Mouse (Mus musculus): ENCODE data around the gene Gramd4.
"Not testable (repeated sequence)": the region's sequence is repeated elsewhere in the genome, so short reads cannot be mapped to it uniquely, and the experiment has no call there.

Gramd4 gene

GRCm38 (mm10) chr15:86167787-86168504, 110.5 kb downstream of the Gramd4 start:
- peak in 1 of 2 experiments; percentile 28 for DNase-seq

- DNase-seq, result peak; percentile 45 to 72
These were observed 111.0 kb downstream of the Gramd4 start for GRCm38 (mm10) chr15:86168505-86168867.

DNA sequence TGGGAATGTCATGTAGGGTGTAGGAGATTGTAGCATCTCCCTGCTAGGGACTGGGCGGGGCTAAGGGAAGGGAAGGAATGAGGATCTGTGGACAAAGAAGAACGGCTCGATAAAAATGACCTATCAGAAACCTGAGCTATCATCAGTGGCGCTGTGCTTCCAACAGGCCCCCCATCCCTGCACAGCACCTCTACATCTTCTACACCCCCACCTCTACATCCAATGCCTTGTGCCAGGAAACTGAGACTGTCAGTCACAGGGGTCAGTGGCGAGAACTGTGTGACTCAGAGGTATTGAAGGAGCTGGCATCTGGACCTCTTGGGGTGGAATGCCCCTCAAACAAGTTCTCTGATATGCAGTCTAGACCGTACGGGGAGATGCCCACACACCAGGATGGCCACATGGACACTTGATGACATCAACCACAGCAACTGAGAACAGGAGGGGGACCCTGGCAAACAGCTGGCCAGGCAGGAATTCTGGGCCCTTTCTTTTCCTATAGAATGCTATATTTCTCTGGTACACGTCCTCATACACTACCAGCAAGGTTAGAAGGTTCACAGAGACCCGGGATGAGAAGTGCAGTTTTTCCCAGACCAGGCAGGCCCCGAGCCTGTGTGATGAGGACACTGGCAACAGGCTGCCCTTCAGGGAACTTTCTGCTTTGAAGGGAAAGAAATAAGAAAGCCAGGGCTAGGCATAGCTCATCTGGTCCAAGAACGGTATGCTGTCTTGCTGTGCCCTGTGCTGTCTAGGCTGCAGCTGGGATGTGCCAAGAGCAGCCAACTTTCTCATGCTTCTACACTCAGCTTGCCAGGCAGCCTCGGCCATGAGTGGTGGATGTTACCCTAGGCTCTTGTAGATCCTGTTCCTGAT, 111.7 kb downstream of the Gramd4 start:
- no peak for DNase-seq

DNA sequence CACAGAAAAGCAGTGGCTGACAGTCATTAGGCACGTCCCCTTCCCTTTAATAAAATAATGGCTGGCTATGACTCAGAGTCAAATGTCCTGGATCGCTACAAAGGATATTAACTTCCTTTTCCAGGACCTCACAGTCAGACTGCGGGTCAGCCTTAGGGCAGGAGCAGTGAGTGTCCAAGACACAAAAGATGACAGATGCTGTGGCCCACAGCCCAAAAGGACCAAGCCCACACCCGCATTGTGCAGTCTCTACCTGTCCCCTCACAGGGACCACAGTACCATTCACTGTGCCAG, 112.3 kb downstream of the Gramd4 start:
- peak; percentile 40 to 72 for DNase-seq

GRCm38 (mm10) chr15:86171316-86171715, 113.8 kb downstream of the Gramd4 start:
- DNase-seq, result no peak

GRCm38 (mm10) chr15:86172124-86172523, 114.6 kb downstream of the Gramd4 start:
- no peak for DNase-seq

- DNase-seq, result no peak
These were observed 115.0 kb downstream of the Gramd4 start for GRCm38 (mm10) chr15:86172526-86172925.

DNA sequence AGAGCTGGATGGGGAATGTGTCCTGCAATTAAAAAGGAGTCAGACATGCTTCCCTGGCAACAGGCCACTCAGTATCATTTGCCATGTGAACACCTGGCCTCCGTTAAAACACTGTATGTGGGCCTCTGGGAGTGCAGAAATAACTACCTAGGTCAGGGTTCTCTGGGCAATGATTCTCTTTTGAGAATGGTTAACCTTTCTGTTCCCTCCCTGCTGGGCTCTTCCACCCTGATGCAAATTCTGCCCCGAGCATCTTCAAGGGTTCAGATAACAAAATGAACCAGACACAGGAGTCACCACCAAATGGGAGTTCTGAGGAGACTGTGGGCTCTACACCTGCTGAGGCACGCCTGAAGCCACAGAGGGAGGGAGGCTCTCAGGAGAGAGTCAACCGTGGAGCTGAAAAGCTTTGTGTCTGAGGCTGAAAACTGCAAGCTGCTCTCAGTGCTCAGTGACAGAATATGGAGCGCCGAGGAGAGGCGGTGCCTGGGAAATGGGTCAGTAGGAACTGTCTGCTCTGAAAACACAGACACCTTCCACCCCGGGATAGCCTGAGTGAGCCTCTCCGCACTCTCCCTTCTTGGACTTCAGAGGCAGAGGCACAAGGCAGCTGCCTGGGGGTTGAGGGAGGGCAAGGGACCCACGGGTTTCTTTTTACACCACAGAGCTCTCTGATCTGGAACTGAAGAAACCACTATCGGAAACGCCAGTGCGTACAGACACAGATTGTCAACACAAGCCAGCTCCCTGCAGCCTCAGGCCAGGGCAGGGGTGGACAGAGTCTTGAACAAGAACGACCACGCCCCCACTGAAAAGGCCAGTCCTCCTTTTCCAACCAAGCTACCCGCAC, 115.9 kb downstream of the Gramd4 start:
- DNase-seq, result peak; percentile 60 to 68

DNA sequence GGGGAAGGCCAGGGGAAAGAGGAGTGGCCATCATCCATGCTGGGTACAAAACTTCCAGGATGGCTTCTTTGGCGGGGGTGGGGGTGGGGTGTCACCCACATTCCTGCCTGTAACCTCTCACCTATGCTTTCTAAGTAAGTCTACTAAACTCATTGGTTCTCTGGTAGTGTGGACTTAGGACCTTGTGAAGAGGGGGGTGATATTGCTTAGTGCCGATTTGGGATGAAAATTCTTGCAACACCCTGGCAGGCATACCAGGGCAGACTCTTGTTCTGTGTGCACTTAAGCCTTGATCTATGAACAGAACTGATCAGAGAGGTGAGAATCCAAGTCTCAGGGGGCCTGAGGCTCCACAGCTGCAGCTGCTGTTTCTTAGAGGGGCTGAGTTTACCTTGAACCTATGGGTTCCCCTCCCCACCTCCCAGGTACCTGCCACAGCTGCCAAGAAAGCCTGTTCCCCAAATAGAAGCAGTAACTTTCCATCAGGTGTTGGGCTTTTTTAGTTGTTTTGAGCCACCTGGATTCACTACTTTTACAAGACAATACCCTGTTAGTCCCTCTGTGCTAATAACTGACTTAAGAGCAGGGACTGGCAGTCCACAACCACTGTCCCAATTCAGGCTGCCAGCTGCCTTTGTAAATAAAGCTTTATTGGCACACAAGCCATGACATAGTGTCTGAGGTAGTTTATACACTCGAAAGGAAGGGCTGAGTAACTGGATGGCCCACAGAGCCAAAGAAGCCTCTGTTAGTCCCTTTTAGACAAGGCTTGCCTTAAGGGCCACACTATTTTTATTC, 118.0 kb downstream of the Gramd4 start:
- peak in 1 of 2 experiments; percentile 25 for DNase-seq

DNA sequence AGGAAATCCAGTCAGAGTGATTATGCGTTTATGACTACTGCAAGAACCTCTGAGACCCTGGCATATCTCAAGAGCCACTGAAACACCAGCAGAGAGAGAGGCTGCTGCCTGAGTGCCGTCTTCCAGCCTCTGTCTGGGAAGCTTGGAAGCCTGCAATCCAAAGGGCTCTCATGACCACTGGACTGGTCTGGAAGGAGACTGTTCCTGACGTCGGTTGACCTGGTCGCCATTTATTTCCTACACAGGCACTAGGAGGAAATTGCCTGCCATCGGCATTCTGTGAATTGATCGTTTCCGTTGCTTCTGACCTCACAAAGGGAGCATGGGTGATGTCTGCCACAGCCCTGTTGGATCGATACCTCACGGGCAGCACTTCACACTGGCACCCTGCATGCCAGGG, 118.7 kb downstream of the Gramd4 start:
- peak in 1 of 2 experiments; percentile 56 for DNase-seq

DNA sequence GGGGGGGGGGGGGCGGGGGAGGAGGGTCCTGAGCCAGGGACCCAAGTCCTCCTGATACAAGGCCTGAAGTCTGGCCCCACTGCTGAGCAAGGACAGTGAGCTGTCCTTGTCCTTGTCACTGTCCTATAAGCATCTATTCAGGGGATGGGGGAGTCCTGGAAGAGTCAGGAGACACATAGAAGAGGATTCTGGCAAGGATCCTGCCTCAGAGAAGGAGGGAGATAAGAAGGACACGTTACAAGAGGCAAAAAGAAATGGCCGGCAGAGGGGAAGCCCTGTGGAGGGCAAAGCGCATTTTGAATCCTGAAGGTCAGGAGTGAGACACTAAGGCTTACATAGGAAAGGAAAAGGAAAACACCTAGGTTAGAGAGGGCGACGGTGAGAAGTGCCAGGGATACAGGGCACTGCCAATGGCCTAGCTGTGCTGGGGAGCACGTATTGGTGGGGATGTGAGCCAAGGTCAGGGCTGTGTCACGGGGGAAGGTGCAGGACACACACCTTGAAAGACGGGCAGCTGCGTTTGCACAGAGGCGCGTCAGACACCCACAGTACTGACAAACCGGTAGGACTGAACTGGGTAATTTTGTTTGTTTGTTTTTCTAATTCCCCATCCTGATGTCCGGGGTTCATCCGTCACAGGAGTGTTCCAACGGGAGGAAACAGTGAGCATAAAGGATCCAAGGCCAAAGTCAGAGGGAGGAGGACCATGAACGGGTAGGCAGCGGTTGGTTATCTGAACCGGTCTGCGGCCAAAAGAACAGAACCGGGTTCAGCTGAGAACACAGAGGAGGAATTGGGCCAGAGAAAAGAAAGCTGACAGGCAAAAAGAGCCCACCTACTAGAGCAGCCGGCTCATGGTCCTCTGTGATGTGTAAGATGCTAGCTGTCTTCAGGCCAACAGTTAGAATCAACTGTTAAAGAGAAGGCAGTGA, 119.5 kb downstream of the Gramd4 start:
- DNase-seq, result peak in 1 of 2 experiments; percentile 40

DNA sequence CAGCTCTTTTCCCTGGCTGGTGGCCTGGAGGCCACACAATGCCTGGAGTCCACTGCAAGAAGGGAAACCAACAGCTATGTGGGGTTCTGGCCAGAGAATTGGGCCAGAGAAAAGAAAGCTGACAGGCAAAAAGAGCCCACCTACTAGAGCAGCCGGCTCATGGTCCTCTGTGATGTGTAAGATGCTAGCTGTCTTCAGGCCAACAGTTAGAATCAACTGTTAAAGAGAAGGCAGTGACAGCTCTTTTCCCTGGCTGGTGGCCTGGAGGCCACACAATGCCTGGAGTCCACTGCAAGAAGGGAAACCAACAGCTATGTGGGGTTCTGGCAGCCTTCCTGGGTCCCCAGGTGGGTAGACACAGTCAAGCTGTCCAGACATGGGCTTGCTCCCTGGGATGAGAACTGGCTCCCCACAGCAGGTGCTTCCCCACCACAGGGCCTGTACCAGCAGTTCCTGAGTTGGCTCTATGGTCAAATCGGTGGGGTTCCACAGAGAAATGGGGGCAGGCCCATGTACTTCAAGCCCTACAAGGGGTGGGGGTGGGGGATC, 120.3 kb downstream of the Gramd4 start:
- DNase-seq, result peak in 1 of 2 experiments; percentile 30

DNA sequence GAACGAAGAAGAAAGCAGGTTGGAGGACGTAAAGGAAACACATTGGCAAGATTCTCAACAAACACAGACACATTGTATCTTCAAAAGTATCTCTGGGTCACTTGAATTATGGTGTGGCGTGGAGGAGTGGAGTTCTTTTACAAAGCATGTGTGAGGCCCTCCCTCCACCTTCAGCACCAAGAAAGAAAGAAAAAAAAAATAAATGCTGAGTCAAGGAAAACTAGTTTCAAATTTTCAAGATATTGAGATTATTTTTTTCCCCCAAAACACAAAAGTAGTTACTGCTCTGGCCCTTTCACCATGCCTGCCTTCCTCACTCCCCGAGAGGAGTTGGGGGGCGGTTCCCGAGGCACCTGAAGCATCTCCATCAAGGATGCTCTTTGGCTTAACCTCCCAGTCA, 121.1 kb downstream of the Gramd4 start:
- no peak for DNase-seq

DNA sequence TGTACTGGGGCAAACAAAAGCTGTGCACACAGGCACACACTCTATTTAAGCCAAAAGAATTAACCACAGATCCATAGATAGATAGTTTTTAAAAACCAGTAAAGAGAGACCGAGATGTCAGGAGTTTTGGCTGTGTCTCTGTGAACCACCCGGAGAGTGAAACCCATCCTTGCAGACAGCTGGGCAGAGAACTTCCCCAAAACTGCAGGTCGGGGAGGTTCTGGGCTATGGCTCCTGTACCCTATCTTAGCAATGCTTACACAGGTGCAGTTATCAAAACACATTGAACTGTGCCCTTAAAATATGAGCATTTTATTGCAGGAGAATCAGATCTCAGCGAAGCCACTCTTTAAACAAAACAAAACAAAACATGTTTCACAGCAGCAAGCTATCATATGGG, 122.9 kb downstream of the Gramd4 start:
- DNase-seq, result no peak

- not testable (repeated sequence) for DNase-seq
These were observed 123.8 kb downstream of the Gramd4 start for GRCm38 (mm10) chr15:86181321-86181720.

DNA sequence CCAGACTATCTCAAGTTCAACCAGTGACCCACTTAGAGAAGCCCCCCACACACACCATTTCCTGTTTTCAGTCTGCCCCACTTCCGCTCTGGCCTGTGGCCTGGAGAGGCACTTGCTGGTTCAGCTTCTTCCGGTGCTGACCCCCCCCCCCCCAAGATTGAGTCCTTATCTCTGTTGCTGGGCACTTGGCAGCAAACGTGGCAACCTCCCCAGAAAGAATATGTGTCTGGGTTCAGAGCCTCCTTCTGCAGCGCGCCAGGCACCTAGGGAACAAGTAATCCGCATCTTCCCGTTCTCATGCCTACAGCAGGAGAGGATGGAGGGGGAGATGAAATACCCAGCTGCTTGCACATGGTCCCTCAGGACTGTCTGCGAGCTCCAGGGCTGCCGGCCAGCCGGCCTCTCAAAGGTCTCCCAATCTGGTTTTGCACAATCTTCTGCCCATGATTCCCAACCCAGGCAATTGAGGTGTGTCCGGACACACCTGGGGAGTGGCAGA, 124.5 kb downstream of the Gramd4 start:
- peak; percentile 51 to 74 for DNase-seq

DNA sequence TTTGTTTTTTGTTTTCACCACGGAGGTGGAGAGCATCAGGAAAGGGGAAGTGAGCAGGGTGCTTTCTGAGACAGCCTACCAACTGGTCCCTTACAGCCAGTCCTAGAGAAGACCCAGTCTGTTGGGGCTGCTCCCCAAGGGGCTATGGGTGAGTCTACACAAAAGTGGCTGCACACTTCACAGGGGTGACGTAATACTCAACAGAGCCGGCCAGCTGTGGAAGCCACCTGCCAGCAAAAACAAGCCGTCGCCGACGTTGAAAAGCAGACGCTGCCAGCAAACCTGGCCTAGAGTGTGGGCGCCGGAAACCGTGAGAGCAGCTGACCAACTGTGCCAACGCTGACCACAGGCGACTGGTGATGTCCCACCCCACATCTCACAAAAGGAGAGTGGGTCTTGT, 125.2 kb downstream of the Gramd4 start:
- DNase-seq, result peak; percentile 27 to 61

DNA sequence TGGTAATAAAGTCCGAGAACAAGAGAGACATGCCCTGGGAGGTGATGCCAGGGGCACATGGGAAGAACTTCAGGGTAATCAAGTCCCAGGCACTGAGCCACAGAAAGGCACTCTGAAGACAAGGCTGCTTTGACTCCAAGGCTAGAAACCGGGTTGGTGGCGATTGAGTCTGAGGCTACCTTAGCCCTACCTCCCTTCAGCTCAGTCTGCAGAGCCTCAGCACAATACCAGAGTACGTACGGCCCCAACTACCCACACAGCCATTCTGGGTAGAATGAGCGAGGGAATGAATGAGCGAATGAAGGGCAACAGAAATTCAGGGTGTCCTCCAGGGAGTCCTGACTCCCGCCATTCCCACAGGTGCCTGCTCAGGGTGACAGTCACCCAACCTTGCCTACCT, 126.0 kb downstream of the Gramd4 start:
- DNase-seq, result no peak

- DNase-seq, result peak in 1 of 2 experiments; percentile 36
These were observed 126.6 kb downstream of the Gramd4 start for GRCm38 (mm10) chr15:86184071-86184470.

DNA sequence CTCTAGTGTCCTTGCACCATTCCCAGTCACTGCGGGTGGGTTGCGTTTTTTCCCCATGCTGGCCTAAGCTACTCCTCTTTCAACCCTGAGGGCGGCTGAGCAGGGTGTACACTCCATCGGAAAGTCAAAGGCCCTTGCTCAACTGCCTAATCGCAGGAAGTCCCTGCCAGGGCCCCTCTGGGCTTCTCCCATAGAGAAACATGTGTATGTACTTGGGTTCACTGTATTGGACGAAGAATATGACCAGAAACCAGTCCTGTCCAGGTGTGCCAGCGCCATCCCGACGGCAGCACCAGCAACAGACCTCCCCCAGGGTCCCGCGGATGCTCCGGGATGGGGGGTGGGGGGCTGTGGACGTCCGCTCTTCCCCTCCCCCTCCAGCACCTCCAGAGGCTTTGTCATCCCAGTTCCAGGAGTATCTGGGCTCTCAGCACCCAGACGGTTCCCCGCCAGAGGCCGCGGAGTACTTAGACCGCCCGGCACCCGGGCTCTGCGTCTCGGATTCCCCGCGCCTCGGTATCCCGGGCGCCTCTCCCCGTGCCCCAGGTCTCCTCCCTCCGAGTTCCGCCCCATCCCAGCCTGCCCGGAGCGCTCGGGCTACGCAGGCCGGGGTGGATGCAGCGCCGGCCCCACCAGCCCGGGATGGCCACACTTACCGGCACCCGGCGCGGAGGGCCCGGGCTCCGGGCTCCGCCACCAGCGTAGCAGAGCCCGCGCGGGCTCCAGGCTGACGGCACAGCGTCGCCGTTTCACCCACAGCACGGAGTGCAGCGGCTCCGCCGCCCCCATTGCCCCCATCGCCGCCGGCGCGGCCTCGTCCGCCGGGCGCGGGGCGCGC, 127.6 kb downstream of the Gramd4 start:
- peak; percentile 49 to 71 for DNase-seq

Measured in kidney, postnatal 25 days (tissue).